Comparison of ENCODE assay signal across 8 mouse cellular contexts in genomic region chr2:153779394-153779981, GRCm38 (mm10). TPM values are rescaled to one million over a fixed set of nuclear protein-coding genes. Genes with fewer than 3 reads are reported as not detected.
A peak's percentile ranks its signal among the peaks of the same experiment; 100 is the strongest.
DNase-seq lines count a peak whose midpoint lies in the region; ATAC-seq lines count a peak whose summit lies in the region.

TSS of gene Efcab8 (plus strand) at chr2:153779931.

- DNase-seq in spleen, adult 12 weeks (ENCODE audit: low spot score): peak; percentile 5
- DNase-seq in spleen, postnatal 4 days (ENCODE audit: low spot score in 2 of 2): no peak
- no peak for DNase-seq in liver, embryonic 11.5 days (ENCODE audit: low spot score)
- no peak for DNase-seq in embryo, embryonic 10 days (ENCODE audit: low spot score)
- DNase-seq in embryo, embryonic 10.5 days (ENCODE audit: low spot score): no peak
- DNase-seq in right cerebral cortex, postnatal 4 days: no peak

- H3K4me3 ChIP-seq in forebrain, embryonic 16.5 days (replicated peaks; ENCODE audit: low read length): peak within 1 kb of the TSS; percentile 34
- peak within 1 kb of the TSS; percentile 48 for H3K4me3 ChIP-seq in liver, embryonic 11.5 days (ENCODE audit: low read depth, low read length)
- H3K4me3 ChIP-seq in neural tube, embryonic 15.5 days (replicated peaks): peak within 1 kb of the TSS; percentile 39

- no peaks in the 10 kb centered on the region for H3K27me3 ChIP-seq in forebrain, embryonic 16.5 days (replicated peaks; ENCODE audit: control insufficient read depth, insufficient read depth, low read length)
- H3K27me3 ChIP-seq in liver, embryonic 11.5 days (replicated peaks; ENCODE audit: control insufficient read depth, insufficient read depth, low read length): no peaks in the 10 kb centered on the region
- no peaks in the 10 kb centered on the region for H3K27me3 ChIP-seq in neural tube, embryonic 15.5 days (replicated peaks)

- peak within 1 kb of the TSS; percentile 57 for H3K4me2 ChIP-seq in forebrain, embryonic 16.5 days (ENCODE audit: low read length)
- H3K4me2 ChIP-seq in liver, embryonic 11.5 days: peak within 1 kb of the TSS; percentile 97
- H3K4me2 ChIP-seq in neural tube, embryonic 15.5 days: peak within 1 kb of the TSS; percentile 78

- H3K27ac ChIP-seq in forebrain, embryonic 16.5 days (ENCODE audit: low read length): no peak within 1 kb of the TSS
- H3K27ac ChIP-seq in liver, embryonic 11.5 days (ENCODE audit: low read depth, low read length): peak within 1 kb of the TSS; percentile 71
- H3K27ac ChIP-seq in neural tube, embryonic 15.5 days (replicated peaks): no peak within 1 kb of the TSS

- H3K36me3 ChIP-seq in forebrain, embryonic 16.5 days (ENCODE audit: control insufficient read depth, insufficient read depth): no peaks in the 10 kb centered on the region
- H3K36me3 ChIP-seq in liver, embryonic 11.5 days (ENCODE audit: control insufficient read depth, insufficient read depth, low read length): no peaks in the 10 kb centered on the region
- H3K36me3 ChIP-seq in neural tube, embryonic 15.5 days: no peaks in the 10 kb centered on the region; the same call in 1 of the 2 replicates

- WGBS in forebrain, embryonic 16.5 days: 52% methylated on average over 12 of the region's 12 CpGs
- WGBS in liver, embryonic 11.5 days: 23% methylated on average over 12 of the region's 12 CpGs
- 53% methylated on average over 12 of the region's 12 CpGs for WGBS in neural tube, embryonic 15.5 days

- ATAC-seq in forebrain, embryonic 16.5 days: no peak
- peak; percentile 48 for ATAC-seq in liver, embryonic 11.5 days (replicated peaks; ENCODE audit: low FRiP score)
- no peak for ATAC-seq in neural tube, embryonic 15.5 days (ENCODE audit: low FRiP score)

- H3K9ac ChIP-seq in forebrain, embryonic 16.5 days (replicated peaks; ENCODE audit: low read depth, low read length): peak within 1 kb of the TSS; percentile 34
- peak within 1 kb of the TSS; percentile 72 for H3K9ac ChIP-seq in liver, embryonic 11.5 days (ENCODE audit: low read depth, low read length)
- peak within 1 kb of the TSS; percentile 3; the same call in 1 of the 2 replicates for H3K9ac ChIP-seq in neural tube, embryonic 15.5 days (replicated peaks)

- H3K9me3 ChIP-seq in forebrain, embryonic 16.5 days (ENCODE audit: control insufficient read depth, low read length): no peaks in the 10 kb centered on the region
- H3K9me3 ChIP-seq in liver, embryonic 11.5 days (ENCODE audit: control insufficient read depth, low read length): no peaks in the 10 kb centered on the region
- H3K9me3 ChIP-seq in neural tube, embryonic 15.5 days (replicated peaks): no peaks in the 10 kb centered on the region

- H3K4me1 ChIP-seq in forebrain, embryonic 16.5 days (replicated peaks; ENCODE audit: control insufficient read depth, insufficient read depth, low read length): peaks cover 4% of the 10 kb centered on the region
- peaks cover 17% of the 10 kb centered on the region for H3K4me1 ChIP-seq in liver, embryonic 11.5 days (replicated peaks; ENCODE audit: control insufficient read depth, insufficient read depth, low read length)
- H3K4me1 ChIP-seq in neural tube, embryonic 15.5 days: peaks cover 12% of the 10 kb centered on the region

RNA-seq across cellular contexts. Expression of gene Efcab8, which starts in this region (rescaled TPM):
- 0.27 TPM in 1 of 2 replicates, not detected in the other for polyA plus RNA-seq in forebrain, embryonic 16.5 days (2015; fragmentation: Nextera tagmentation; extraction: Ambion mirVana)
- polyA plus RNA-seq in liver, embryonic 11.5 days (2014; fragmentation: Nextera tagmentation; extraction: Ambion mirVana): 0.07 TPM in 1 of 2 replicates, not detected in the other
- polyA plus RNA-seq in neural tube, embryonic 15.5 days (2015; fragmentation: Nextera tagmentation; extraction: Ambion mirVana): not detected in 2 replicates

Comparison
In these comparisons a context has a peak if more than half of its experiments do, and no peak if none do; other contexts are left out.
1. Peak in ATAC-seq, H3K4me3 ChIP-seq, H3K27ac ChIP-seq, H3K9ac ChIP-seq and H3K4me2 ChIP-seq in liver, embryonic 11.5 days; RNA of the gene not detected or under 1 TPM.
2. H3K9ac ChIP-seq: peak in every context shown above with its lines; median percentile 72 in liver, embryonic 11.5 days; 34 in forebrain, embryonic 16.5 days; 3 in neural tube, embryonic 15.5 days.